Mouse (Mus musculus) intestine, postnatal 0 days (tissue): ENCODE data around the gene Atxn7. TPM values are rescaled to one million over a fixed set of nuclear protein-coding genes. Genes with fewer than 3 reads are reported as not detected.

Experiments
- ATAC-seq: fragments of 200-750 bp; cut with Nextera tagmentation; 2 replicates; pipeline ENCODE4 v1.8.0; 2017; ENCODE audit warnings: mild to moderate bottlenecking, moderate TSS enrichment, moderate library complexity
- H3K27ac ChIP-seq: fragments of 300-500 bp; sonication (generic); 2 replicates; pipeline ENCODE4 v1.5.1; 2014; ENCODE audit warnings: mild to moderate bottlenecking, low read depth, low read length, moderate library complexity
- H3K27me3 ChIP-seq: fragments of 300-500 bp; sonication (generic); replicated peaks from 2 replicates; pipeline ENCODE4 v1.6.1; 2014; ENCODE audit warnings: low read length, mixed read lengths; ENCODE audit not compliant: control insufficient read depth, insufficient read depth
- H3K36me3 ChIP-seq: fragments of 300-500 bp; sonication (generic); 2 replicates; pipeline ENCODE4 v1.6.1; 2014; ENCODE audit warnings: mild to moderate bottlenecking, moderate library complexity; ENCODE audit not compliant: control insufficient read depth, insufficient read depth
- H3K4me1 ChIP-seq: fragments of 300-500 bp; sonication (generic); replicated peaks from 2 replicates; pipeline ENCODE4 v1.6.1; 2014; ENCODE audit warnings: antibody characterized with exemption, low read length, mixed read lengths; ENCODE audit not compliant: control insufficient read depth, insufficient read depth
- H3K4me2 ChIP-seq: fragments of 300-500 bp; sonication (generic); replicated peaks from 2 replicates; pipeline ENCODE4 v1.6.1; 2014; ENCODE audit warnings: low read depth, mild to moderate bottlenecking, moderate library complexity
- H3K4me3 ChIP-seq: fragments of 300-500 bp; sonication (generic); 2 replicates; pipeline ENCODE4 v1.5.1; 2014; ENCODE audit warnings: low read depth, low read length
- H3K9ac ChIP-seq: fragments of 300-500 bp; sonication (generic); 2 replicates; pipeline ENCODE4 v1.6.1; 2014; ENCODE audit warnings: mild to moderate bottlenecking, low read depth, low read length
- H3K9me3 ChIP-seq: fragments of 300-500 bp; sonication (generic); 2 replicates; pipeline ENCODE4 v1.6.1; 2016; ENCODE audit warnings: mixed run types; ENCODE audit not compliant: control insufficient read depth
- CTCF ChIP-seq: sonication (generic); IDR thresholded peaks from 2 replicates; pipeline ENCODE4 v1.5.1; 2016; ENCODE audit warnings: low read depth, mild to moderate bottlenecking, control low read depth, antibody characterized with exemption, moderate library complexity
- WGBS: fragments of 180-500 bp; shearing (Covaris S2); extraction: QIAGEN DNeasy Blood & Tissue Kit; methylation state at CpG from one replicate; pipeline ENCODE4 v1.1.7; 2014; 5-methylcytosine and 5-hydroxymethylcytosine counted together
- polyA plus RNA-seq: library from polyadenylated mRNA; unstranded; fragments of >200 nt; fragmentation: Nextera tagmentation; extraction: Ambion mirVana; gene quantifications from 2 replicates; pipeline ENCODE4 v1.2.1, GENCODE M21; 2015

Atxn7 gene
- polyA plus RNA-seq, 1 experiment from 2014 or later = 3.8 TPM

GRCm38 (mm10) chr14:14063382-14063781 lies 102.1 kb downstream of the Atxn7 start:
- Histone ChIP-seq H3K4me3 (no peak overlapping the region), H3K4me1 (0 out of 2 replicates have a peak, but pooled peaks cover 4% of the 10 kb centered on the region), H3K9me3 (no peaks in the 10 kb centered on the region), H3K4me2 (no peak overlapping the region), H3K27me3 (no peaks in the 10 kb centered on the region), H3K36me3 (no peaks in the 10 kb centered on the region), H3K27ac (no peak overlapping the region), H3K9ac (no peak overlapping the region)
- WGBS = 61% methylated on average over 5 of the region's 5 CpGs
- ATAC-seq = no peak
- TF ChIP-seq CTCF = no peak

- WGBS = 27% methylated on average over 5 of the region's 5 CpGs
- Histone ChIP-seq H3K9ac (no peak overlapping the region), H3K27ac (no peak overlapping the region), H3K27me3 (no peaks in the 10 kb centered on the region), H3K4me3 (no peak overlapping the region), H3K4me1 (0 out of 2 replicates have a peak, but pooled peaks cover 4% of the 10 kb centered on the region), H3K36me3 (no peaks in the 10 kb centered on the region), H3K4me2 (no peak overlapping the region), H3K9me3 (no peaks in the 10 kb centered on the region)
- TF ChIP-seq CTCF = no peak
- ATAC-seq = no peak
Observed at GRCm38 (mm10) chr14:14064486-14065141, 103.4 kb downstream of the Atxn7 start.

GRCm38 (mm10) chr14:14065142-14065498 lies 103.9 kb downstream of the Atxn7 start:
- no peak overlapping the region for H3K27ac ChIP-seq
- H3K4me1 ChIP-seq = 0 out of 2 replicates have a peak, but pooled peaks cover 4% of the 10 kb centered on the region
- WGBS = 46% methylated on average over 4 of the region's 4 CpGs
- TF ChIP-seq CTCF = no peak
- H3K9me3 ChIP-seq = no peaks in the 10 kb centered on the region
- H3K4me2 ChIP-seq = no peak overlapping the region
- H3K36me3 ChIP-seq = no peaks in the 10 kb centered on the region
- H3K27me3 ChIP-seq = no peaks in the 10 kb centered on the region
- no peak overlapping the region for H3K9ac ChIP-seq
- ATAC-seq = no peak
- no peak overlapping the region for H3K4me3 ChIP-seq

- Histone ChIP-seq H3K4me3 (no peak overlapping the region), H3K9me3 (no peaks in the 10 kb centered on the region), H3K36me3 (no peaks in the 10 kb centered on the region; the same call in 1 of the 2 replicates), H3K27me3 (no peaks in the 10 kb centered on the region), H3K27ac (no peak overlapping the region), H3K4me2 (0 out of 2 replicates have a peak overlapping the region, but pooled peaks have one; percentile 13), H3K4me1 (peaks cover 10% of the 10 kb centered on the region; the same call in 1 of the 2 replicates), H3K9ac (no peak overlapping the region)
- TF ChIP-seq CTCF = no peak
- 42% methylated on average over 6 of the region's 6 CpGs for WGBS
- ATAC-seq = peak; percentile 37; the same call in 1 of the 2 replicates
Observed at GRCm38 (mm10) chr14:14066241-14066640, 105.0 kb downstream of the Atxn7 start.

- TF ChIP-seq CTCF = no peak
- ATAC-seq = peak; percentile 85
- Histone ChIP-seq H3K27ac (peak overlapping the region; percentile 78), H3K27me3 (no peaks in the 10 kb centered on the region), H3K9me3 (no peaks in the 10 kb centered on the region), H3K4me3 (peak overlapping the region; percentile 18; the same call in 1 of the 2 replicates), H3K9ac (peak overlapping the region; percentile 2; the same call in 1 of the 2 replicates), H3K4me1 (peaks cover 10% of the 10 kb centered on the region; the same call in 1 of the 2 replicates), H3K4me2 (peak overlapping the region; percentile 62), H3K36me3 (no peaks in the 10 kb centered on the region; the same call in 1 of the 2 replicates)
- WGBS = 5% methylated on average over 10 of the region's 10 CpGs
Observed at GRCm38 (mm10) chr14:14067648-14068472, 106.6 kb downstream of the Atxn7 start.

GRCm38 (mm10) chr14:14068553-14068952 lies 107.3 kb downstream of the Atxn7 start:
- ATAC-seq = no peak
- Histone ChIP-seq H3K9me3 (no peaks in the 10 kb centered on the region), H3K4me3 (no peak overlapping the region), H3K4me2 (peak overlapping the region; percentile 62), H3K4me1 (peaks cover 10% of the 10 kb centered on the region; the same call in 1 of the 2 replicates), H3K27ac (peak overlapping the region; percentile 78), H3K36me3 (no peaks in the 10 kb centered on the region; the same call in 1 of the 2 replicates), H3K27me3 (no peaks in the 10 kb centered on the region), H3K9ac (no peak overlapping the region)
- 26% methylated on average over 3 of the region's 3 CpGs for WGBS
- TF ChIP-seq CTCF = no peak
